Mouse (Mus musculus) megakaryocyte, embryonic 14.5 days (primary cell): ENCODE data around the gene D630045J12Rik. TPM values are rescaled to one million over a fixed set of nuclear protein-coding genes. Genes with fewer than 3 reads are reported as not detected.

ENCODE experiments used
- H3K27me3 ChIP-seq: replicated peaks from 2 replicates; pipeline ENCODE3; 2012; ENCODE audit warnings: inconsistent platforms
- H3K36me3 ChIP-seq: replicated peaks from 2 replicates; pipeline ENCODE3; 2012; ENCODE audit warnings: low read length, inconsistent platforms, mixed read lengths
- H3K4me1 ChIP-seq: 2 replicates; pipeline ENCODE4 v1.6.1; 2012; ENCODE audit warnings: inconsistent platforms
- H3K4me3 ChIP-seq: replicated peaks from 2 replicates; pipeline ENCODE3; 2012; ENCODE audit warnings: moderate library complexity, mild to moderate bottlenecking, inconsistent platforms
- H3K9me3 ChIP-seq: 2 replicates; pipeline ENCODE4 v1.6.1; 2012; ENCODE audit warnings: inconsistent platforms
- FLI1 ChIP-seq: IDR thresholded peaks from 2 replicates; pipeline ENCODE4 v1.6.1; 2012; ENCODE audit warnings: low read length, inconsistent platforms, mixed read lengths
- GATA1 ChIP-seq: IDR thresholded peaks from 3 replicates; pipeline ENCODE4 v1.6.1; 2012; ENCODE audit warnings: mixed read lengths, low read length, inconsistent platforms, borderline replicate concordance
- polyA plus RNA-seq: library from polyadenylated mRNA; stranded (reverse); fragments of >175 nt; gene quantifications from 2 replicates; pipeline ENCODE4 v1.2.3, GENCODE M21; 2012; ENCODE audit warnings: low replicate concordance; ENCODE audit not compliant: insufficient read depth

Gene D630045J12Rik
- polyA plus RNA-seq, 1 experiment, result 0.17 TPM

- Histone ChIP-seq H3K27me3 (peaks cover 5% of the 10 kb centered on the region), H3K36me3 (no peaks in the 10 kb centered on the region), H3K4me1 (no peaks in the 10 kb centered on the region), H3K9me3 (peaks cover 13% of the 10 kb centered on the region; the same call in 1 of the 2 replicates), H3K4me3 (no peak overlapping the region)
- TF ChIP-seq GATA1 (no peak), FLI1 (no peak)
Observed at GRCm38 (mm10) chr6:38125462-38125861, 128.3 kb downstream of the D630045J12Rik start.

GRCm38 (mm10) chr6:38124882-38125281 lies 128.9 kb downstream of the D630045J12Rik start:
- Histone ChIP-seq H3K4me3 (no peak overlapping the region), H3K36me3 (no peaks in the 10 kb centered on the region), H3K9me3 (peaks cover 9% of the 10 kb centered on the region; the same call in 1 of the 2 replicates), H3K27me3 (peaks cover 5% of the 10 kb centered on the region), H3K4me1 (no peaks in the 10 kb centered on the region)
- no peak for TF ChIP-seq GATA1
- TF ChIP-seq FLI1, result no peak

- H3K36me3 ChIP-seq, result no peaks in the 10 kb centered on the region
- H3K9me3 ChIP-seq, result 0 out of 2 replicates have a peak, but pooled peaks cover 8% of the 10 kb centered on the region
- H3K4me1 ChIP-seq, result no peaks in the 10 kb centered on the region
- peaks cover 5% of the 10 kb centered on the region for H3K27me3 ChIP-seq
- no peak within 1 kb of the TSS for H3K4me3 ChIP-seq
- no peak for TF ChIP-seq FLI1
- TF ChIP-seq GATA1, result no peak
Observed at GRCm38 (mm10) chr6:38124207-38124835, 129.5 kb downstream of the D630045J12Rik start, which contains the start of gene Atp6v0a4. Gene Atp6v0a4, minus strand, starts transcription at chr6:38124586.

GRCm38 (mm10) chr6:38123471-38124206 lies 130.2 kb downstream of the D630045J12Rik start:
- Histone ChIP-seq H3K4me1 (no peaks in the 10 kb centered on the region), H3K9me3 (0 out of 2 replicates have a peak, but pooled peaks cover 6% of the 10 kb centered on the region), H3K27me3 (peaks cover 3% of the 10 kb centered on the region), H3K4me3 (no peak overlapping the region), H3K36me3 (no peaks in the 10 kb centered on the region)
- no peak for TF ChIP-seq FLI1
- no peak for TF ChIP-seq GATA1

- Histone ChIP-seq H3K4me1 (no peaks in the 10 kb centered on the region), H3K9me3 (no peaks in the 10 kb centered on the region), H3K4me3 (no peak overlapping the region), H3K36me3 (no peaks in the 10 kb centered on the region), H3K27me3 (peaks cover 2% of the 10 kb centered on the region)
- TF ChIP-seq FLI1 (no peak), GATA1 (no peak)
Observed at GRCm38 (mm10) chr6:38122791-38123190, 131.0 kb downstream of the D630045J12Rik start.

- no peaks in the 10 kb centered on the region for H3K4me1 ChIP-seq
- TF ChIP-seq FLI1 (no peak), GATA1 (no peak)
- no peaks in the 10 kb centered on the region for H3K36me3 ChIP-seq
- no peaks in the 10 kb centered on the region for H3K9me3 ChIP-seq
- peaks cover 4% of the 10 kb centered on the region for H3K27me3 ChIP-seq
- H3K4me3 ChIP-seq, result no peak overlapping the region
Observed at GRCm38 (mm10) chr6:38121843-38122242, 132.0 kb downstream of the D630045J12Rik start.

GRCm38 (mm10) chr6:38120681-38121371 lies 133.0 kb downstream of the D630045J12Rik start:
- H3K4me3 ChIP-seq, result no peak overlapping the region
- no peaks in the 10 kb centered on the region for H3K4me1 ChIP-seq
- peaks cover 4% of the 10 kb centered on the region for H3K27me3 ChIP-seq
- H3K9me3 ChIP-seq, result no peaks in the 10 kb centered on the region
- TF ChIP-seq GATA1, result no peak
- TF ChIP-seq FLI1, result no peak
- no peaks in the 10 kb centered on the region for H3K36me3 ChIP-seq

- H3K9me3 ChIP-seq, result no peaks in the 10 kb centered on the region
- no peaks in the 10 kb centered on the region for H3K36me3 ChIP-seq
- no peak overlapping the region for H3K4me3 ChIP-seq
- TF ChIP-seq GATA1 (no peak), FLI1 (no peak)
- H3K4me1 ChIP-seq, result no peaks in the 10 kb centered on the region
- peaks cover 2% of the 10 kb centered on the region for H3K27me3 ChIP-seq
Observed at GRCm38 (mm10) chr6:38118341-38118740, 135.5 kb downstream of the D630045J12Rik start.

- H3K9me3 ChIP-seq, result no peaks in the 10 kb centered on the region
- H3K36me3 ChIP-seq, result no peaks in the 10 kb centered on the region
- no peak for TF ChIP-seq GATA1
- TF ChIP-seq FLI1, result no peak
- H3K4me1 ChIP-seq, result no peaks in the 10 kb centered on the region
- H3K27me3 ChIP-seq, result peaks cover 2% of the 10 kb centered on the region
- H3K4me3 ChIP-seq, result no peak overlapping the region
Observed at GRCm38 (mm10) chr6:38116107-38116770, 137.6 kb downstream of the D630045J12Rik start.
